In the genomic region with DNA sequence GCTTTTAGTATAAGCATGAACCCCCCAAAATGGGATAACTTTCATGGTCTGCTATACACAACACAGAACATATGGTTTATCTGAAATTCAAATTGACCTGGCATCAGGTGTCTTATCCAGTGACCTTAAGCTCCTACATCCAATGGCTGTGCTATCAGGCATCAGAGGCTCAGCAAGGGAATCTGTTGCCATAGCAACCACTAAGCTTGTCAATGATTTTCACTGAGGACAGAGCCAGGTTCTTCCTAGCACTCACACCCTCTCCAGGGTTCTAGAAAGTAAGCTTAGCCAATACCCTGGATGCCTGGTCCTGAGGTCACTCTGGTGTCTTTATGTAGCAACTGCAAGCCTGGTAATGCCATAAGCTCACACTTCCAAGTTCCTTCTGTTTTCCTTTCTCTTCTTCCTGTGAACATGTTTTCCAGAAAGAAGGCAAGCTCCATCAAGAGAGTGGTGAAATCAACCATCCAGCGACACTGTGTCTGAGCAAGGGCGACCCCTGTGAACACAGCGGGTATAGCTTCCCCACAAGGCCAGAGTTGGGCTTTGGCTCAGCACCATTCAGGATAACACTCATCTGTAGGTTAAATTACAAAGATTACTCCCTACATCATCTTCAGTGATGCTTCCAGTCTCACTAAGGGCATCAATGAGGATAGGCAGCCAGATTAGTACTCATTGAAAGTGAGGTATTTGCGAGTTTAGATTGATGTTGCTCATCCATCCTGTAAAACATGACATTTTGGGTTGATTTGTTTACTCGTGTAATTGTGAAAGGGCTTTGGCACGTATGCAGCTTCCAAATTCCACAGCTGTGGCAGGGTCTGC, we compare ENCODE assay signal across 12 mouse cellular contexts. TPM values are rescaled to one million over a fixed set of nuclear protein-coding genes. Genes with fewer than 3 reads are reported as not detected.
DNase-seq lines count a peak whose midpoint lies in the region; ATAC-seq and TF ChIP-seq lines count a peak whose summit lies in the region.
"Had no signal": no experiment of that assay in that cellular context is flagged by ENCODE, and none has a peak within 500 bp of the region (broad histone marks: within the 10 kb centered on the region; RNA-seq: fewer than 3 reads in every experiment).

No protein-coding gene starts in this region.

- 46% methylated on average over 6 of the region's 6 CpGs for WGBS in liver, postnatal 0 days (ENCODE audit: insufficient replicate concordance)
- 59% methylated on average over 6 of the region's 6 CpGs for WGBS in embryonic facial prominence, embryonic 11.5 days
- WGBS in hindbrain, embryonic 15.5 days: 47% methylated on average over 6 of the region's 6 CpGs
- 48% methylated on average over 6 of the region's 6 CpGs for WGBS in neural tube, embryonic 15.5 days

- intact Hi-C loops in gastrocnemius, postnatal 36 days (cut with DNase I): no loop called here

- H3K27ac ChIP-seq in liver, postnatal 0 days (ENCODE audit: low read depth): no peak overlapping the region
- H3K27ac ChIP-seq in embryonic facial prominence, embryonic 11.5 days (replicated peaks; ENCODE audit: low read depth, low read length): no peak overlapping the region
- peak overlapping the region; percentile 46 for H3K27ac ChIP-seq in hindbrain, embryonic 15.5 days (replicated peaks)
- H3K27ac ChIP-seq in neural tube, embryonic 15.5 days (replicated peaks): peak overlapping the region; percentile 23
- H3K27ac ChIP-seq: heart, embryonic 15.5 days; kidney, embryonic 15.5 days had no signal

- no peak overlapping the region for H3K4me2 ChIP-seq in liver, postnatal 0 days (ENCODE audit: low read depth, low read length)
- no peak overlapping the region for H3K4me2 ChIP-seq in embryonic facial prominence, embryonic 11.5 days (ENCODE audit: low read depth, low read length)
- no peak overlapping the region for H3K4me2 ChIP-seq in hindbrain, embryonic 15.5 days
- H3K4me2 ChIP-seq in neural tube, embryonic 15.5 days: no peak overlapping the region
- H3K4me2 ChIP-seq: heart, embryonic 15.5 days; kidney, embryonic 15.5 days had no signal

- H3K27me3 ChIP-seq in liver, postnatal 0 days (ENCODE audit: insufficient read depth, low read length): no peaks in the 10 kb centered on the region
- no peaks in the 10 kb centered on the region for H3K27me3 ChIP-seq in embryonic facial prominence, embryonic 11.5 days (ENCODE audit: control insufficient read depth, insufficient read depth, low read length)
- H3K27me3 ChIP-seq in hindbrain, embryonic 15.5 days: no peaks in the 10 kb centered on the region
- H3K27me3 ChIP-seq in neural tube, embryonic 15.5 days (replicated peaks): no peaks in the 10 kb centered on the region
- H3K27me3 ChIP-seq: heart, embryonic 15.5 days had no signal

- peaks cover 20% of the 10 kb centered on the region for H3K4me1 ChIP-seq in liver, postnatal 0 days (ENCODE audit: insufficient read depth)
- no peaks in the 10 kb centered on the region for H3K4me1 ChIP-seq in embryonic facial prominence, embryonic 11.5 days (ENCODE audit: control insufficient read depth, insufficient read depth, low read length)
- H3K4me1 ChIP-seq in hindbrain, embryonic 15.5 days (replicated peaks): peaks cover 28% of the 10 kb centered on the region
- H3K4me1 ChIP-seq in neural tube, embryonic 15.5 days: peaks cover 20% of the 10 kb centered on the region

- no peaks in the 10 kb centered on the region for H3K36me3 ChIP-seq in liver, postnatal 0 days (replicated peaks; ENCODE audit: insufficient read depth, low read length)
- no peaks in the 10 kb centered on the region for H3K36me3 ChIP-seq in embryonic facial prominence, embryonic 11.5 days (replicated peaks; ENCODE audit: control insufficient read depth, insufficient read depth, low read depth, low read length)
- no peaks in the 10 kb centered on the region for H3K36me3 ChIP-seq in hindbrain, embryonic 15.5 days
- H3K36me3 ChIP-seq in neural tube, embryonic 15.5 days: no peaks in the 10 kb centered on the region
- H3K36me3 ChIP-seq: G1E; heart, embryonic 15.5 days; kidney, embryonic 15.5 days had no signal

- peak; percentile 41 for TF ChIP-seq CTCF in liver, postnatal 0 days (IDR thresholded peaks at IDR 0.05; ENCODE audit: low read depth)

- no peak for ATAC-seq in liver, postnatal 0 days
- ATAC-seq in embryonic facial prominence, embryonic 11.5 days (replicated peaks; ENCODE audit: insufficient number of reproducible peaks, low FRiP score, low TSS enrichment, low read depth): no peak
- peak; percentile 63; the same call in 1 of the 2 replicates for ATAC-seq in hindbrain, embryonic 15.5 days (ENCODE audit: low FRiP score, low read depth)
- ATAC-seq in neural tube, embryonic 15.5 days (ENCODE audit: low FRiP score): 0 out of 2 replicates have a peak, but pooled peaks have one; percentile 55

- no peak for TF ChIP-seq EP300 in liver, postnatal 0 days (IDR thresholded peaks at IDR 0.05; ENCODE audit: low read depth)

- H3K9ac ChIP-seq in liver, postnatal 0 days (replicated peaks): no peak overlapping the region
- no peak overlapping the region for H3K9ac ChIP-seq in embryonic facial prominence, embryonic 11.5 days (replicated peaks; ENCODE audit: low read length)
- H3K9ac ChIP-seq in hindbrain, embryonic 15.5 days: no peak overlapping the region
- no peak overlapping the region for H3K9ac ChIP-seq in neural tube, embryonic 15.5 days (replicated peaks)
- H3K9ac ChIP-seq: heart, embryonic 15.5 days; kidney, embryonic 15.5 days had no signal

- H3K4me3 ChIP-seq in liver, postnatal 0 days (ENCODE audit: low read depth, low read length): no peak overlapping the region
- H3K4me3 ChIP-seq in embryonic facial prominence, embryonic 11.5 days (ENCODE audit: low read depth, low read length): no peak overlapping the region
- no peak overlapping the region for H3K4me3 ChIP-seq in hindbrain, embryonic 15.5 days
- H3K4me3 ChIP-seq in neural tube, embryonic 15.5 days (replicated peaks): no peak overlapping the region
- H3K4me3 ChIP-seq: heart, embryonic 15.5 days; kidney, embryonic 15.5 days had no signal

- H3K9me3 ChIP-seq in liver, postnatal 0 days (ENCODE audit: low read length): no peaks in the 10 kb centered on the region
- H3K9me3 ChIP-seq in embryonic facial prominence, embryonic 11.5 days (replicated peaks; ENCODE audit: control insufficient read depth, low read length): no peaks in the 10 kb centered on the region
- H3K9me3 ChIP-seq in hindbrain, embryonic 15.5 days: no peaks in the 10 kb centered on the region
- H3K9me3 ChIP-seq in neural tube, embryonic 15.5 days (replicated peaks): no peaks in the 10 kb centered on the region
- H3K9me3 ChIP-seq: G1E; heart, embryonic 15.5 days; kidney, embryonic 15.5 days had no signal

- DNase-seq in liver, postnatal 0 days: no peak
- DNase-seq in liver: no peak
- DNase-seq in embryonic facial prominence, embryonic 11.5 days (ENCODE audit: low spot score): peak; percentile 41
- DNase-seq in gastrocnemius, postnatal 36 days: no peak
- DNase-seq in frontal cortex, adult 2 months (ENCODE audit: extremely low spot score in 1 of 2, low spot score in 1 of 2): no peak
- DNase-seq in gastrocnemius, postnatal 25 days: no peak
- DNase-seq: adrenal gland, adult 2 months had no signal

RNA-seq across cellular contexts. Expression of gene Slco2a1, which starts 2.0 kb away (rescaled TPM):
- 8.5 and 11.2 TPM in 2 replicates for polyA plus RNA-seq in liver, postnatal 0 days (2015; fragmentation: Nextera tagmentation; extraction: Ambion mirVana)
- 1.8 and 2.1 TPM in 2 replicates for polyA plus RNA-seq in embryonic facial prominence, embryonic 11.5 days (2014; fragmentation: Nextera tagmentation; extraction: Ambion mirVana)
- polyA plus RNA-seq in hindbrain, embryonic 15.5 days (2015; fragmentation: Nextera tagmentation; extraction: Ambion mirVana): 2.7 and 3.3 TPM in 2 replicates
- 2.6 and 6.5 TPM in 2 replicates for polyA plus RNA-seq in neural tube, embryonic 15.5 days (2015; fragmentation: Nextera tagmentation; extraction: Ambion mirVana)
- total RNA-seq in gastrocnemius, postnatal 36 days (2021): under 1 TPM; 0.54 to 0.64 TPM
- polyA plus RNA-seq in frontal cortex, adult 2 months (2012; rRNA removed): 0.52 and 0.76 TPM in 2 replicates
- under 1 TPM; 0.77 to 0.80 TPM for total RNA-seq in gastrocnemius, postnatal 25 days (2021)

Comparison
In these comparisons a context has a peak if more than half of its experiments do, and no peak if none do; other contexts are left out.
1. ATAC-seq: peak in hindbrain, embryonic 15.5 days (single experiment) and neural tube, embryonic 15.5 days (single experiment); none in liver, postnatal 0 days (single experiment) and embryonic facial prominence, embryonic 11.5 days (single experiment).
2. H3K27ac ChIP-seq: peak in hindbrain, embryonic 15.5 days (single experiment) and neural tube, embryonic 15.5 days (single experiment); none in liver, postnatal 0 days (single experiment) and embryonic facial prominence, embryonic 11.5 days (single experiment).